Mouse (Mus musculus) heart, adult 11 months (tissue): ENCODE results near the gene Stat4.

Source experiments
- DNase-seq: peaks from one replicate; pipeline ENCODE4 v3.0.0; 2022

The Stat4 gene

DNA sequence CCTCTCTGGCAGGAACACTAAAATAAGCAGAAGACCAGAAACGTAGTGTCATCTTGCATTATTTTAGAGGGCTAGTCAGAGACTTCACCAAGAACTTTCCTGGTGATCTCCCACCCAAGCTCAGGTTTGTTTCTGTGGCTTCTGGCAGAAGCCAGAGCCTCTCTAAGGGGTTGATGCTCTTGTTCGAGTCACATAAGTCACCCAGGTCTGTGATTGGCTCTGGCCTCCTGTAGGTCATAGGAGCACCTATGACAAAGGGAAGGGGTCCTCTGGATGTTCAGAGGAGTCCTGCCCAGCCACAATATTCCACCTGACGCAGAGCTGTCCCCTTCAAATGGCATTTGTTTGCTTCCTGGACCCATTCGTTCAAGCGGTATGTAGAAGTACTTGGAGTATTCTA is at the start of gene Stat4:
Stat4 (plus strand) TSS at position 301 of the 400 bp plus-strand sequence.
- DNase-seq: peak; percentile 41

DNA sequence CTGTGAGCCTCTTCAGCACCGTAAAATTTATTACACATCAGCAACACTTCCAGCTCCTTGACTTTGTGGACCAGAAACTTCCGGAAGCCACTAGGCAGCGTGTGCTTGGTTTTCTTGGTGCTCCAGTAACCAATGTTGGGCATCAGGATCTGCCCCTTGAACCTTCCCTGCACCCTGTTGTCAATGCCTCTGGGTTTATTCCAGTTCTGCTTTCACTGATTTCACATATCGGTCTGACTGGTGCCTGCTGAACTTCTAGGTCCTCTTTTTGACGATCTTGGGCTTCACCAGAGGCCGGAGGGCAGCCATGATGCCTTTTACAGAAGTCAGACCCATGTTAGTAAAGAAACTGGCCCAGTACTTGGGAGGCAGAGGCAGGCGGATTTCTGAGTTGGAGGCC is 48.6 kb upstream of the Stat4 start:
- peak; percentile 79 for DNase-seq

DNA sequence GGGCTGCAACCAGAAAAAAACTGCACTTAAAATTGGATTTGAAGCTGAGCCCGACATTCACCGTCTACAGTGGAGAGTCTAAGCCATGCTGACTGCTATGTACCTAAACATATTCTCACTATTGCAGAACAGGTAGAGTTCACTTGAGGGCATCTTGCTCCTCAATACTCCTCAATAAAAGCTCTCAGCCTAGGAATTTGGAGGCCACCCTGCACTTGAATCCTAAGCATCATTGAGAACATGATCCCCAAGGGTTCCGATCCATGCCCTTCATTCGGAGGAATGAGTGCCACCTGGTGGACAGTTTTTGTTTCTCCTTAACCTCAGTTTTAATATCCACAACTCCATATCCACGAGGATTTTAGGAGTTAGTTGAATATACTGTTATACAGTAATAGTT is 42.2 kb upstream of the Stat4 start:
- DNase-seq: peak; percentile 85

DNA sequence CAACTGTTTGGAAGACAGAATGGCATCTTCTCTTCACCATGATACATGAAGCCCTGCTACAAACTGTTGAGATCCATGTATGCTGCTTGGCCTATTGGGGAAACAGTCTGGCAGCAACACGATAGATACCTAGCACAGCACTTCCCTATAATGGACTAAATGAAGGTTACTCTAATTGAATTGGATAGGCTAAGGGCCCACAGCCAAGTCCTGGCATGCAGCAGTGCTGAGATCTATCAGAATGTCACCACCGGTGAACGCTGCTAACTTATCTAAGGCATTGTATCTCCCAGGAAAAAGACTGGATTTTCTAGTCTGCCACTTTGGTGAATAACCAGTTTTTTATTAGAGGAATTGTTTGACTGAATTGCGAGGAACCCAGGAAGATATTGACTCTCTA is 39.8 kb upstream of the Stat4 start:
- DNase-seq: no peak

DNA sequence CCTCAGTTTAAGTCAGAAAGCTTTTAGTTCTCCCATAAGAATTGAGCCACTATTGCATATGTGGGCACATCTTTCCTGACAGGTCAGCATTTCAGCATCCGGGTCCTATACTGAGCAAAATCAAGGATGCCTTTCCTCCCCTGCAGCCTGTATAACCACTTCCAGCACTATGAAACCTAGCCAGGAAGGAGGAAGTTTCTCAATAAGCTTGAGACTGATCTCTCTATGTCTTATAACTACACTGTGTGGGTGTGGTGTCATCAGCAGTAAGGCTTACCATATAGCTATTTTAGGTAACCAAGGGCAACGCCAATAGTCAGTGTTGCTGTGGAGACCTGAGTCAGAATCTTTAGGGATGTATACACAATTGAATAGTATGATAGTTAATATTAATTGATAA is 22.3 kb upstream of the Stat4 start:
- no peak for DNase-seq

DNA sequence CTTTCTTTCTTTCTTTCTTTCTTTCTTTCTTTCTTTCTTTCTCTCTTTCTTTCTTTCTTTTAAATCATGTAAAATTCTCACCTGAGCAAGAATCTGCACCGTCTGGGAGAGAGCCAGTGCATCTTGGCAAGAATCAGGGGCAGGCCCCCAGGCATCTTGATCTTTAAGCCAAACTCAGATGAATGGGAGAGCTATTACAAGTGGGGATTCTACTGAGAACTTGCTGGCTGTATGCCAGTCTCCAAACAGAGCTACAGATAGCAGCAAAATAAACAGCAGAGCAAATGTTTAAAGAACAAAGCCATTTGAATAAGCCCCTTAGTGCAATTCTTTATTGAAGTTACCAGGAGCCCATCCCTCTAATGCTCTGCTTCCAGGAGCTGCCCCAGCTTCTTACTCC is 18.0 kb upstream of the Stat4 start:
- peak; percentile 42 for DNase-seq

DNA sequence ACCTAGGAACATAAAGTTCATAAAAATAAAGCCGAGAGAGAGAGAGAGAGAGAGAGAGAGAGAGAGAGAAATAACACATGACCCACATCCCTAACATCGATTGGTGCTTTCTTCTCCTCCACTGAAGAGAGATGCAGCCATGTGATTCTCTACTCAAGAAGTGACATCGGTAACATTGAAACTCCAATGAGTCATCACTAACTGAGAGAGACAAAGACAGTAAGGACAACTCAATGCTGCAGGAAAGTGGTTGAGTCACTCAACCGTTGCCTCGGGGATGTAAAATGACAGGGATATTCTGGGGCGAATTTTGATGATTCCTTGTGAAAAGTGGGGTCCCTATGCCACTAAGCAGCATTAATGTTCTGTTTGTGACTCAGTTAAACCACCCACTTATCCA is 16.8 kb upstream of the Stat4 start:
- DNase-seq: peak; percentile 15

DNA sequence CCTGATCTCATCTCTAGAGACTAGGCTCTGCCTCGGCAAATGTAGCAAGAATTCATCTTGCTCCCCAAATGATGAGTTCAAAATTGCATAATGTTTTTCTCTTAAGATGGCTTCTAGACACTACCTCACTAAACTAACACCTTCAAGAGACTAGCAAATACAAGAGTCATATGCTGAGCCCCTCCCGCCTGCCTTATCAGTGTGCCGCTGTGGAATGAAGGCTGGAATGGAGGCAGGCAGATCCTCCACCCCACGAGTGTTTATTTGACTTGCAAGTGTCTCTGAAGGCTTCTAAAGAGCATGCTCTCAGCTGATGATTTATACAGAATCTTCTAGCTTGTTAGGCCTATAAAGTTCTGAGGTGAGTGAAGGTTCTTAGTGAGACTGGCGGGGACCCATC is 11.4 kb upstream of the Stat4 start:
- no peak for DNase-seq

DNA sequence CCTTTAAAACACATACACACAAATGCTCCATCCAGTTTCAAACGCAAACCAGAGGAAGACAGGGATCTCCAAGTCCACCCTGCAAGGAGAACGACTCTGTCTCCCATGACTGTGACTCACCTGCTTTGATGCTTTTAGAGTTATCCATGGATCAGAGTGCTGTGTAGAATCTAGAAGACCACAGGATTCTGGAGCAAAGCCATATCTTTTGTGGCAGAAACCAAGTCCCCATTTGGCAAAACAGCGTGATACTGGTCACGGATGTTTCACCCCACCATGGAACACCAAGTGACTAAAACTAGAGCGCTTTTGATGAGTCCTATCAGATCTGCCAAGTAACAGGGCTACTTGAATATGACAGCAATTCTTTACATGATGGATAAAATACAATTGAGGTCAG is 7.9 kb upstream of the Stat4 start:
- DNase-seq: no peak

DNA sequence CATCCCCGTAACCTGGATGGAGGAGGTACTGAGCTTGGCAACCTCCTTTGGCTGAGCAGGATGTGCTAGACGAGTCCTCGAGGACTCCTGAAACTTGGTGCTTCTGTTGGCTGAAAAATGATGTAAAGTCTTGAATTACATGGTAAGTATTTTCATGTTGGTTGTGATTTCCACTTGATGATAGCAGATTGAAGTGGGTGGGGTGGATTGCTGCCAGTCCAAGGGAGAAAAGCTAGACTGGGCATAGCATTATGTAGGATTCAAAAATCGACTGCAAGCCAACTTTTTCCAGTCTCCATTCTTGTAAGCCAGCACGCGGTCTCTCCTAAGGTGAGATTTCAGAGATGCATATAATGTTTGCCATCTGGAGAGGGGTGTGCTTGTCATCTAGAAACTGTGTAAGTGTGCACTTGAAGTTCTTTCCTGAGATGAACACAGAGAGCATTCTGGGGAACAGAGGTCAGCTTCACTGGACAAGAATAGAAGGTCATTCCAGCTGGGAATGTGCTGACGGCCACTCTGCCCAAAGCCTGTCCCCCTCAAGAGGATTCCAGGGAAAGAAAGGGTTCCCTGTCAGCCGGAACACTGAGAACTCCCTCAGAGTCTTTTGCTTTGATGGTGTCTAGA is 5.1 kb downstream of the Stat4 start:
- DNase-seq: peak; percentile 83

DNA sequence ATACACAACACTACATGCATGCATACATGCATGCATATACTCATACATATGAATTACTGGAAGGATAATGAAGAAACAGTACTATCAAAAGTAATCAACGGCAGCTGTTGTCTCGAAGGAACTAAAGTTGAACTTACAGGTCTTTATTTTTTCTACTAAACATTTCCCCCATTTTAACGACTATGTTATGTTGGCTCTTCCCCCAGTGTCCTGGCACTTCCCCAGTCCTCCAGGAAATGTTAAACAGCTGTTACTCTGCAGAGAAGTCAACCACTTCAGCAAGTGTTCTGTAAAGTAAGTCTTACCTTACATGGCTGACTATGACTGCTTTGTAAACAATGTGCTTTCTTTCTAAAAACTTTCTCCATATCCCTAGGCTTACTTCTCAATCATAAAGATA is 9.1 kb downstream of the Stat4 start:
- peak; percentile 40 for DNase-seq

DNA sequence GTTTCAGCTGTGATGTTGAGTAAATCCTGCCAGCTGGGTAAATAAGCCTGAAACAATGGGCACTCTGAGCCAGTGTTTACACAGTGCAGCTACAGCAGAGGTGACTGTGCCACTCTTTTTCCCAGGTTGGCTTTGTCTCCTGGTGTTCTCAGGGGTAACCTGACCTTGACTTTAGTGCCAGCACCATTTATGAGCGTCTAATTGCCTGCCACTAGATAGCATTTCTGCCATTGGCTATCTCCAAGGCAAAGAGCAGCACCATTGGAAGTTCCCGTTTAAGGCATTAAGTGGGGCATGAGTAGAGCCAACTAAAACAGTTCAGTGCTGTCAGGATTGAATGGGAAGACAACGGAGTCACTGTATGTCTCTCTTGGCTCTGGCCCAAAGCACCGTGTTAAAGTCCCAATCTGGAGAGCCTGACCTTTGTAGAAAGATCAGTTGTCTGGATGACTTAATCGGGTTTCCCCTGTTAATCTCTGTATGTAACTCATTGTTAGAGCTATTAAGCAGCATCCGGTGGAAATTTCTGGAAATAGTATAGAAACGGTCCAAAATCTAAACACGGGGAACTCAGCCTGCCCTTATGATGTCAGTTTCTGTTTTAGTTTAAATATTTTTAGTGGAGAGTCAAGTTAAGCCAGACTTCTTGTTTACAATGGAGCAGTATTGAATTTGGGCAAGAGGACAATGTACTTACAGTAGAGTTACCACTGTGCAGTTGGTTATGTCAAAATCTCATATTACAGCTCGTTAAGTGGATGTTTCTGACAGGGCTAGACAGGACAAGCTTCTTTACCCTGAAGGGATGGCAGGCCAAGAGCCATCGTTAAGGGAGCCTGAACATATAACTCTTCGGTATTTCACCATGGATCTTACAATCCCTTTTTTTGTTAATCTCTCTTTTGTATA is 10.1 kb downstream of the Stat4 start:
- DNase-seq: peak; percentile 89

DNA sequence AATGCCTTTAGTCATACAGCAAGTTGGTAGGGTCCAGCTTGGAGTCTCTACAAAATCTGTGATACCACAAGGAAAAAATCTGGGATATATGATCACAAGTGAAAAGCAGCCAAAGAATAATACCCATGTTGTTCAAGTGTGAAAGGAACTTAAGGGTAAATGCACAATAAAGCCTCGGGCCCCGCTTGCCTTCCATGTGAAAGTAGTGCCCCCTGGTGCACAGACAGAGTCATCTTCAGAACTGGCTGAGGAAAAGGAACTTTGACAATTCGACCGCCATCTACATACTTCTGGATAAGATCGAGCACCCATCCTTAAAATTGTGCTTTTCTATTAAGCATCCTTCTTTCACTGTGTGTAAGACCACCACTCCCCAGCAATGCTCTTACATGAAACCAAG is 11.6 kb downstream of the Stat4 start:
- DNase-seq: peak; percentile 84

DNA sequence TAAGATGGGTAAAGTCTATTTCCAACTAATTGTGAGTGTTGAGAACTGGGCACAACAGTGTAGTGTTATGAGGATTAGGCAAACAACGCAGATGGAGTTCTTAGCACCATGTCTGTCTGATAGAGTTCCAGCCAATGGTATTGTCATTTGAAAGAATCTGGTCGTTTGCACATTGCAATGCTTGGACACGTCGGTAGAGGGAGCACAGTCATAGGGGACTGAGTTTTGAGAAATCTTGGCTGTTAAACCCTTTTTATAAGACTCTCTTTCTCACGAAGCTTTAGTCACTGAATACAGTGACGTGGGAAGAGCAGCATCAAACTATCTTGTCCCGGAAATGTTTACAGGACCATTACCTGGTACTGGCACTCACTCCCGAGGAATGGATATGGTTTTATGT is 17.1 kb downstream of the Stat4 start:
- peak; percentile 89 for DNase-seq

DNA sequence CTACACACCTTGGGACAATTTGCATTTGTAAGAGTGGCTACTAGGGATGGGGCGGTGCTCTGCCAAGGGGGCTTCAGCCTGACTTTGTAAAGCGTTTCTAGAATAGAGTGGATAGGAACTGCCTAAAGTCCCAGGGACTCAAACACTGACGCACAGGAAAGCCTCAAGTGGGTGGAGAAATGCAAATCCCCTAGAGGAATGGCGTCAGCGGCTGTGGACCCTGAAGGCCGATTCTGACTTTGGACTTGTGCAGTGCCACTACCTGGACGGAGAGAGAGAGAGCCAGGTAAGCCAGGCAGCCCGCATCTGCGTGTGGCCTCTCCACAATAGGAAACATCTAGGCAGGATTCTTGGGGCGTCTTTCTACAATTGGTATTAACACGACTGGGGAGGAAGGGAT is 21.5 kb downstream of the Stat4 start:
- peak; percentile 92 for DNase-seq

DNA sequence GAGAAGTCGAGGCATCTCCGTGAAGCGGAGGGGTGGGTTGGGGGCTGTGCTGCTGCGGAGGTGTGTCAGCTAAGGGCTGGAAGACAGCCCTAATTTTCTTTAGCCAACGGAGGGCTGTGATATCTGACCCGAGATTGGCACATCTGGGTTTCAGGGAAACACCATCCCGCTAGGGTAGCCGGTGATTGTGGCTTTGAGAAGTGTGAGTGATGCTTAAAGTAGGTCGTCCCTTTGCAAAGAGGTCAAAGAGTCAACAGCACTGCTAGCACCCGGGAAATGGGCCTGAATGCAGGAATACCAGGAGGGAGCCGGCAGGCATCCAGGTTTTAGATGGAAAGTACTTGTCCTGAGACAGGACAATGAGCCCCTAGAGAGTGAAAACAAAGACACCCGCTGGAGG is 22.0 kb downstream of the Stat4 start:
- DNase-seq: peak; percentile 55

DNA sequence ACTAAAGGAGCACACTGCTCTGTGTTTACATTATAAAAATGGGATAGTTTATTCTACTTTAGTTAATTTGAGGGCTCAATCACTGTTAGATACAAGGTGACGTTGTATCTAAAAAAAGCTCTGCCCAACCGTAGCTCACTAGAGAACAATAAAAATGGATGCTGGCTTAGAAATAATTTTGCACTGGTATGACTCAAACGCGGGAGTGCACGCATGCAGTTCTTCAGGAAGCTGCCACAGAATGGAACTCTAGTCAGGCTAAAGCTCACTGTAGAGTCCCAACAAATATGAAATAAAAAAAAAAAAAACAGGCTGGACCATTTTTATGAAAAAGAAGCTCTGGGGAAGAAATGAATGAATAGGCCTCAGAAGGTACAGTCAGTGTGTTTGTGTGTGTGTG is 23.8 kb downstream of the Stat4 start:
- DNase-seq: peak; percentile 73

DNA sequence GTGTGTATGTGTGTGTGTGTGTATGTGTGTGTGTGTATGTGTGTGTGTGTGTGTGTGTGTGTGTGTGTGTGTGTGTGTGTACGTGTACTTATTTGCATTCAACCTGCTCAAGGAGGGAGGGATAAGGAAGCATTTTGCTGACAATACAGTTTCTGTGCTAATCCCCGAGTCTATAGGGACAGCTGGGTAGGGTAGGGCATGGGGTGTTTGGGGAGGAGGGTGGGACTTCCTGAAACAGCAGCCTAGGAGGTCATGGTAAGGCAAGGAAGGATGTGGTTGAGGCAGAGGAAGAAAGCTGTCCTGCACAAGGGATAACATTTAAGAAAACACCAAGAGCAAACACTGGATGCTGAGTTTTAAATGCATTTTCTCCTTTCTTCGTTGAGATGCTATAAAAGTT is 24.3 kb downstream of the Stat4 start:
- peak; percentile 89 for DNase-seq

DNA sequence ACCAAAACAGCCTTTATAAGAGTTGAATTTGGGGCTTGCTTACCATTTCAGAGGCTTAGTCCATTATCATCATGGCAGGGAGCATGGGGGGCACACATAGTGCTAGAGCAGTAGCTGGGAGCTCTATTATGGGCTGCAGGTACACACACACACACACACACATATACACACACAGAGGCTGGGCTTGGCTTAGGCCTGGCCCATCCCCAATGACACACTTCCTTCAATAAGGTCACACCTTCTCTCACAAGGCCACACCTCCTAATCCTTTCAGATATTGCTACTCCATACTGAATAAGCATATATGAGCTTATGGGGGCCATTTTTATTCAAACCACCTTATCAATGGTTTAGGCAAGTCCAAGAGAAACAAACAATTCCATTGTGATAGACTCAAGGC is 25.3 kb downstream of the Stat4 start:
- peak; percentile 39 for DNase-seq

DNA sequence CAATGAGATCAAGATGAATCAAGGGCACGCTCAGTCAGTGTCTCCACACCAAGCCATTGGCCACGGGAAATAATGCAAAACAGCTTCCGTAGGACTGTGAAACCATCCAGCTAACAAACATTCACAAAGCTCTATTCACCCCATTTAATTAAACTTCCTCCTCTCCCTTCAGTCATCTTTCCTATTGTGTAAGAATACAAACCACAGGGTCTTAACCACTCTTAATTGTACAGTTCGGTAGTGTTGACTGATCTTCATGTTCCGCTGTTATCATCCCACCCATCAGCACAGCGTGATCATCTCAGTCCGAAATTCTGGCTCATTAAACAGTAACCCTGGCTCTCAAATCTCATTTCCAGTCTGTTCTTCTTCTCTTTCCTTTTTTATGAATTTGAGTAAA is 25.8 kb downstream of the Stat4 start:
- DNase-seq: peak; percentile 29

DNA sequence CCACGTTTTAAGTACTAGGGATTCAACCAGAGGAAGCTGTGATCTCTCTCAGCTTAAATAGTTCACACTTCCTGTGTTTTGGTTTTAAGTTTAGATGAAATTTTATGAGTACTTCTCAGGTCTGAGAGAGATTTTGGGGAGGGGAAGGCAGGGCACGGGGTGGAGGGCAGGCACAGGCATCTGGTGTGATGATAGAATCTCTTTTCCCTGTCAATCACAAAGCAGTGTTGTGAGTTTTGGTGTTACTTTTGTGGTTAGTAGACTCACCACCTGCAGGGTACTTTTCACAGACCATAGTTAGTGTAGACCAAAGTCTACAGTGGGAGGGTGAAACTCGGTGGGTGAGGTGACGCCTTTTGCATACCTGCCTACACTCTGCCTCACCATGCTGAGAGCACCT is 32.7 kb downstream of the Stat4 start:
- peak; percentile 63 for DNase-seq

DNA sequence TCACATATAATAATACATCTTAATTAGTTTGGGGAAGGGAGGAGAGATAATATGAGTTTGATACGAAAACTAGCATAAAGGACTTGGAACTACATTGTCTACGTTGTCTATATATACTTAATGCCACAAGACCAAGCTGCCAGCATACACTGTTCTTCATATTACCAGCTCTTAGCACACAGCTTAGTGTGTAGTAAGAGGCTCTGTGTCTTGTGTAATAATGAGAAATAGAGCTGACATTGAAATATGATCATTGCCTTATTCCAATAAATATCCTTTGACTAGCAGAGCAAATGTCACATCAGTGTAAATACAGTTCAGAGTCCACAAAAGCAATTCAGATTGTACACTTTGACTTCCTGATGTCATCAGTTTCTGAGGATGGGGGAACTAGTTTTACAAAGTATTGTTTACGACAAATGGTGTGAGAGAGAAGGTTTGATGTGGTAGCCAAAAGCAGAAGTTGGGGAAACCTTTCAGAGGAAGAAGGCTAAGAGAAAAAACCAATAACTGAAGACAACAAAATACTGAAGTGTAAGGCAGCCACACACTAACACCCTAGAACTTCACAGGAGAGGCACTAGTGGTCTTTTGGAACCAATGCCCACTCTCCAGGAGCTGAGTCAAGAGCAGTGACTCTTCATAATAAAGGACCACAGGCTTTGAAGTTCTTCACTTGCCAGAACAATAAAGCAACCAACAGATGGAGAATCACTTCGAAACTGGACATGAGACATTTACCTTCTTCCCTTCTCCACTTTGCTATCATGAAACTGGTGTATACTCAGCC is 35.2 kb downstream of the Stat4 start:
- DNase-seq: peak; percentile 52

DNA sequence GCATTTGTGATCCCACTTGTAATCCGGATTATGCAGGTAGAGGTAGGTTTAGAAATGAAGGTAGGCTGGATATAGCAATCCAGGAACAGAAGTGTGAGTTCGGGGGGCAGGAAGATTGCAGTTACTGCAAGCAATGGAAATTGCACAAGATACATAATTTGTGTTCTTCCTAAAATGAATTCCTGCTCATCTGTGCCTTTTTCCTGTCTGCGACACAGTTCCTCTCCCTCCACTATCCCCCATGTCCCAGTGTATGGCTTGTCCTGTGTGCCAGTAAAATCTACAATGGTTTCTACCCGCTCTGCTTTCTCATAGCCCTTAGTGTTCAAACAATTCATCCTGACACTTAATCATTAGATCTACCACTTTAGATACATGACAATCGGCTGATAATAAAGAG is 41.7 kb downstream of the Stat4 start:
- peak; percentile 51 for DNase-seq
